Mouse (Mus musculus) lung, adult 2 months (tissue): ENCODE results near the gene Aanat. TPM values are rescaled to one million over a fixed set of nuclear protein-coding genes. Genes with fewer than 3 reads are reported as not detected.
A peak's percentile ranks its signal among the peaks of the same experiment; 100 is the strongest.

Source experiments
- DNase-seq: peaks from one replicate; pipeline ENCODE4 v3.0.0; 2022
- H3K4me1 ChIP-seq: fragments of 200-500 bp; 2 replicates; pipeline ENCODE4 v1.6.1; 2011; ENCODE audit warnings: low read length; ENCODE audit not compliant: control insufficient read depth, insufficient read depth
- H3K4me3 ChIP-seq: fragments of 200-500 bp; replicated peaks from 2 replicates; pipeline ENCODE3; 2011; ENCODE audit warnings: low read depth, mild to moderate bottlenecking, control low read depth, low read length; ENCODE audit errors: extremely low read depth
- CTCF ChIP-seq: fragments of 200-500 bp; IDR thresholded peaks from 2 replicates; pipeline ENCODE4 v1.5.1; 2011; ENCODE audit warnings: mild to moderate bottlenecking, low read length, control low read depth; ENCODE audit not compliant: insufficient read depth
- POLR2A ChIP-seq: fragments of 200-500 bp; IDR thresholded peaks from 2 replicates; pipeline ENCODE4 v1.6.1; 2011; ENCODE audit warnings: low read depth, mild to moderate bottlenecking, control low read depth, low read length, borderline replicate concordance; ENCODE audit errors: extremely low read depth
- WGBS: fragments of 180-500 bp; shearing (Covaris S2); methylation state at CpG from one replicate; pipeline ENCODE4 v1.1.7; 2018; 5-methylcytosine and 5-hydroxymethylcytosine counted together
- polyA plus RNA-seq: library from polyadenylated mRNA; depleted of rRNA; stranded (reverse); fragments of >200 nt; gene quantifications from 2 replicates; pipeline ENCODE4 v1.2.3, GENCODE M21; 2012; rRNA removed

The Aanat gene
- polyA plus RNA-seq, result 0.15 TPM in 1 of 2 replicates, not detected in the other

DNA sequence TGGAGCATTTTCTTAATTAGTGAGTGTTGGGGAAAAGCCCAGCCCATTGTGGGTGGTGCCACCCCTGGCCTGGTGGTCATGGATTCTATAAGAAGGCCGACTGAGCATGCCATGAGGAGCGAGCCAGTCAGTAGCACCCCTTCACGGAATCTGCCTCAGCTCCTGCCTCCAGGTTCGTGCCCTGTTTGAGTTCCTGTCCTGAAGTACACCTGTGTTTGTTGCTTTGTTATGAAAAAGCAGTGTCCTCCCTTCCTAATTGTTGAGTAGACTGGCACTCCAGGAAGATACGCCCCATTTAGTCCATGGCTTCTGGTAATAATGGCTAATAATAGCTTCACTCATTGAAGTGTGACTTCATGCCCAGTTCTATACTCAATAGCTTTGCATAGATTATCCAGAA, at the start of gene Aanat:
Gene Aanat, plus strand, starts transcription at position 123 of the 400 bp plus-strand sequence.
- TF ChIP-seq CTCF, result no peak
- TF ChIP-seq POLR2A, result no peak

GRCm38 (mm10) chr11:116536685-116537084, 49.5 kb upstream of the Aanat start:
- WGBS, result 83% methylated on average over 7 of the region's 7 CpGs
- no peak for TF ChIP-seq POLR2A
- TF ChIP-seq CTCF, result no peak
- no peak overlapping the region for H3K4me3 ChIP-seq
- peaks cover 10% of the 10 kb centered on the region for H3K4me1 ChIP-seq
- DNase-seq, result no peak

More for the DNA sequence above, at the start of gene Aanat:
- no peak for DNase-seq
- no peaks in the 10 kb centered on the region for H3K4me1 ChIP-seq
- 67% methylated on average over 5 of the region's 5 CpGs for WGBS
- H3K4me3 ChIP-seq, result no peak within 1 kb of the TSS

DNA sequence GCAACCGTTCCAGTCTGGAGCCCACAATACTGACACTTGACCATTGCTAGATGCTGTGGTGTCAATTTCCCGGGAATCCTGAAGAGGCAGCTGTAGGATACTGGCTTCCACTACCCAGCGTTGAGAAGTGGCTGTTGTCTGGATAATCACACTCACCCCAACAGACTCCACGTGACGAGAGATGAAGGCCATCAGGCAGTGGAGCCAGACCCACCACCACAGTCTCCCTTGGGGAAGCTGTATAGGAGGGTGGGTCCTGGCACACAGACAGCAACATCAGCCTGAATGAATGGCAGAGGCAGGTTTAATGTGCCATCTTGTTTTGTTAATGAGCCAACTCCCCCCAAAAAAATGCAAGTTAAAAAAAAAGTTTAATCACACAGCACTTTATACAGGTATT, 48.8 kb upstream of the Aanat start:
- TF ChIP-seq CTCF (no peak), POLR2A (no peak)
- Histone ChIP-seq H3K4me1 (peaks cover 6% of the 10 kb centered on the region), H3K4me3 (no peak overlapping the region)
- WGBS, result 71% methylated on average over 5 of the region's 5 CpGs
- no peak for DNase-seq

DNA sequence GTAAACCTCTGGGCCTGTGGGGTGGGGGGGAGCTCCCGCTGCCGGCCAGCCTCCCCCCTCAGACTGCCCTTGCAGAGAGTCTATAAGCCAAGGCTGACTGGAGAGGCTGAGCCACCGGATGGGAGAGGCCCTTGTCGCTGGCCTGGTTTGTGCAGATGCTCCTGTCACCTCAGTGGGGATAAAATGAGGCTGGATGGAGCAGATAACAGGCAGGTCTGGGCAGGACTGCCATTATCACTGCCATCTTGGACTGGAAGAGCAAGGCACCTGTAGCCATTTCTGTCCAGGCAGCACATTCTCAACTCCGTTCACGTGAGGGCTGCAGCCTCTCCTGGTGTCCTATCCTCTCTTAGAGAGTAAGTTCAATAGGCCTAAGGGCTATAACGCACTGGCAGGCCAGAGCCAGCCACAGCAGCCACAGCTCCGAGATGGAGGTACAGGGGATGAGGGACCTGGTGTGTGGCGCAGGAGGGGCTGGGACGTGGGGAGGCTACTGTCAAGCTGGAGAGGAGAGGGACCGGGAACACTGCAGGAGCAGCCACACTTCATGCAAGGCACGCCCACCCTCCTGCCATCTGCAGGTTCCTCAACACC, 48.0 kb upstream of the Aanat start:
- Histone ChIP-seq H3K4me3 (no peak overlapping the region), H3K4me1 (0 out of 2 replicates have a peak, but pooled peaks cover 3% of the 10 kb centered on the region)
- TF ChIP-seq POLR2A (no peak), CTCF (no peak)
- DNase-seq, result no peak
- WGBS, result 88% methylated on average over 12 of the region's 12 CpGs

- no peak overlapping the region for H3K4me3 ChIP-seq
- WGBS, result 92% methylated on average over 11 of the region's 11 CpGs
- TF ChIP-seq CTCF, result no peak
- no peaks in the 10 kb centered on the region for H3K4me1 ChIP-seq
- DNase-seq, result no peak
These were observed 45.0 kb upstream of the Aanat start for GRCm38 (mm10) chr11:116541183-116541582.

- Histone ChIP-seq H3K4me1 (no peaks in the 10 kb centered on the region), H3K4me3 (no peak overlapping the region)
- 82% methylated on average over 4 of the region's 4 CpGs for WGBS
- peak; percentile 37 for DNase-seq
- TF ChIP-seq POLR2A (no peak), CTCF (peak; percentile 76)
These were observed 43.1 kb upstream of the Aanat start for GRCm38 (mm10) chr11:116543110-116543509.

- TF ChIP-seq POLR2A, result no peak
- no peak for TF ChIP-seq CTCF
- no peak overlapping the region for H3K4me3 ChIP-seq
- peaks cover 10% of the 10 kb centered on the region for H3K4me1 ChIP-seq
- no peak for DNase-seq
- 80% methylated on average over 17 of the region's 17 CpGs for WGBS
These were observed 38.8 kb upstream of the Aanat start for GRCm38 (mm10) chr11:116547296-116548060.

DNA sequence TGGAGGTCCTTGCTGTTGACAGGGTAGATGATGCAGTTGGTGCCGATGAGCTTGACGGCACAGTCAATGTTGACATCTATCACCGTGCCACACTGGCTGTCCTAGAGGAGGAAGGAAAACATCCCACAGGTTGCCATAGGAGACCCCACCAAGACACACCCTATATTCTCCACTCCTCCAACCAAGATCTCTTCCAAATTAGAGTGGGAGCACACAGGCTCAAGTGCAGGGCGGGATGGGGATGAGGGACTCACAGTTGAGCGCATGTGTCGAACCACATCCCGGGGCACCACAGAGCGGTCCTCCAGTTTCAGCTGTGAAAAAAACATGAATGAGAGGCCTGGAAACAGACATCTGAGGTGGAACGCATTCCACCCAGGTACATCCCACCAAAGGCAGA, 37.5 kb upstream of the Aanat start:
- WGBS, result 91% methylated on average over 9 of the region's 9 CpGs
- Histone ChIP-seq H3K4me3 (no peak overlapping the region), H3K4me1 (peaks cover 10% of the 10 kb centered on the region)
- no peak for DNase-seq
- TF ChIP-seq CTCF (no peak), POLR2A (no peak)

DNA sequence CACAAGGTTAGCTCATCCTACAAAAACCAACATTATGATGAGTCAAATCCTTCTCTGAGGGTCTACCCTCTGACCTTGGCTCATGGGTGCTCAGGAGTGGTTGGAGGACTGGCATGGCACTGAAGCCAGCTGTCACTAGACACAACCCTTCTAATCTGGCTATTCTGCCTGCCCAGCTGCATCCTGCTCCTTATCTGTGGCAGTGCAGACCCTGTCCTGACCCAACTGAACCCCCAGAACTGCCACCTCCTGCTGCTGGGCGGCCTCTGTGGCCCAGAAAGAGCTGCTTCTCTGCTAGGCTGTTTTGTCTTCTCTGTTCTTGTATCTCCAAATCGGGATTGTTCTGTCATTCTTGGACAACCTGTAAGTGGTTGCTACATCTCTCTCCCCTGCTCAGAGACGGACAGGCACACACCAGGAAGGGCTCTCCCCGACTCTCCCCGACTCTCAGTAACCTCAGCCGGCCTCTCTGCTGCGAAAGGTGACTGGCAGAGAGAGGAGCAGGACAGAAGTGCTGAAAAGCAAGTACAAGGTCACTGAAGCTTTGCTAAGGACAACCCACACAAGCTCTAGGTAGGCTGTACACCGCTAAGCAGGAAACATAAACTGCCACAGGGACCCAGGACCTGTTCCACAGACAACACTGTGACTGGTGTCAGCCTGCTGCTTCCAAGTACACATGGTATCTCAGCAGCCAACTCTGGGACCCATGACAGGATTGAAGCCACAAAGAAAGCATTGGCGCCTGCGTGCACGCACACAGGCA, 36.8 kb upstream of the Aanat start:
- no peak for DNase-seq
- WGBS, result 70% methylated on average over 11 of the region's 11 CpGs
- Histone ChIP-seq H3K4me3 (no peak overlapping the region), H3K4me1 (peaks cover 10% of the 10 kb centered on the region)
- TF ChIP-seq CTCF (no peak), POLR2A (no peak)
